Mouse (Mus musculus): ENCODE results near the gene Serpina12. TPM values are rescaled to one million over a fixed set of nuclear protein-coding genes. Genes with fewer than 3 reads are reported as not detected.

Serpina12 gene
- not detected in 4 replicates for total RNA-seq (2023; ENCODE audit: inconsistent age)

GRCm38 (mm10) chr12:104044343-104044742, at the start of gene Serpina12:
Serpina12 (minus strand) TSS chr12:104044443.

GRCm38 (mm10) chr12:104013620-104014019, 30.6 kb downstream of the Serpina12 start, which contains the start of gene Serpina9:
Serpina9 (minus strand) TSS chr12:104013755.

GRCm38 (mm10) chr12:103989857-103990256, 54.4 kb downstream of the Serpina12 start, which contains the start of gene Serpina11:
Serpina11 (minus strand) TSS chr12:103989957.

Other genes starting within 250 kb of the Serpina12 start
- gene Serpina1b, start 214.1 kb downstream of the Serpina12 start, total RNA-seq (2023; ENCODE audit: inconsistent age), result not detected in 4 replicates
- not detected in 4 replicates for gene Serpina1a, start 180.9 kb downstream of the Serpina12 start, total RNA-seq (2023; ENCODE audit: inconsistent age)
- not detected in 4 replicates for gene Serpina1c, start 139.6 kb downstream of the Serpina12 start, total RNA-seq (2023; ENCODE audit: inconsistent age)
- gene Serpina1e, start 85.5 kb downstream of the Serpina12 start, total RNA-seq (2023; ENCODE audit: inconsistent age), result not detected in 4 replicates
- not detected in 4 replicates for gene Serpina11, start 54.5 kb downstream of the Serpina12 start, total RNA-seq (2023; ENCODE audit: inconsistent age)
- gene Serpina9, start 30.7 kb downstream of the Serpina12 start, total RNA-seq (2023; ENCODE audit: inconsistent age), result not detected in 4 replicates
- gene Serpina5, start 56.7 kb upstream of the Serpina12 start, total RNA-seq (2023; ENCODE audit: inconsistent age), result not detected in 4 replicates
- not detected in 4 replicates for gene Serpina3a, start 68.3 kb upstream of the Serpina12 start, total RNA-seq (2023; ENCODE audit: inconsistent age)
- gene Serpina3b, start 83.6 kb upstream of the Serpina12 start, total RNA-seq (2023; ENCODE audit: inconsistent age), result not detected in 4 replicates
- not detected in 4 replicates for gene Serpina3c, start 109.4 kb upstream of the Serpina12 start, total RNA-seq (2023; ENCODE audit: inconsistent age)
- 5.7 to 6.5 TPM (median 6.3 TPM) in 4 replicates for gene Serpina3f, start 170.1 kb upstream of the Serpina12 start, total RNA-seq (2023; ENCODE audit: inconsistent age)
- gene Serpina3g, start 191.8 kb upstream of the Serpina12 start, total RNA-seq (2023; ENCODE audit: inconsistent age), result 90.4 to 97.7 TPM (median 94.9 TPM) in 4 replicates
- gene Serpina3i, start 218.7 kb upstream of the Serpina12 start, total RNA-seq (2023; ENCODE audit: inconsistent age), result 0.87 to 2.8 TPM (median 2.1 TPM) in 4 replicates

Data from B cell, adult (primary cell).